Mouse (Mus musculus) megakaryocyte-erythroid progenitor cell, adult 5-6 weeks (primary cell): ENCODE results near the gene Sec63. TPM values are rescaled to one million over a fixed set of nuclear protein-coding genes. Genes with fewer than 3 reads are reported as not detected.
A peak's percentile ranks its signal among the peaks of the same experiment; 100 is the strongest.

ENCODE experiments used
- ATAC-seq: replicated peaks from 2 replicates; pipeline ENCODE4 v1.8.0; 2016; ENCODE audit warnings: mild to moderate bottlenecking, inconsistent platforms; ENCODE audit not compliant: severe bottlenecking, poor library complexity, low FRiP score, low TSS enrichment
- total RNA-seq, 2 experiments: library from RNA; stranded (forward) in 1 of 2; stranded (reverse) in 1 of 2; fragments of 200-1000, 215-1000 nt in 1 of 2; fragments of >200 nt in 1 of 2; fragmentation: Nextera tagmentation in 1 of 2; gene quantifications; 2 replicates each; pipeline ENCODE4 v1.2.3; 2014 to 2017

Sec63 gene
- total RNA-seq, 2 experiments from 2014 or later = 17.5 to 29.3 TPM

DNA sequence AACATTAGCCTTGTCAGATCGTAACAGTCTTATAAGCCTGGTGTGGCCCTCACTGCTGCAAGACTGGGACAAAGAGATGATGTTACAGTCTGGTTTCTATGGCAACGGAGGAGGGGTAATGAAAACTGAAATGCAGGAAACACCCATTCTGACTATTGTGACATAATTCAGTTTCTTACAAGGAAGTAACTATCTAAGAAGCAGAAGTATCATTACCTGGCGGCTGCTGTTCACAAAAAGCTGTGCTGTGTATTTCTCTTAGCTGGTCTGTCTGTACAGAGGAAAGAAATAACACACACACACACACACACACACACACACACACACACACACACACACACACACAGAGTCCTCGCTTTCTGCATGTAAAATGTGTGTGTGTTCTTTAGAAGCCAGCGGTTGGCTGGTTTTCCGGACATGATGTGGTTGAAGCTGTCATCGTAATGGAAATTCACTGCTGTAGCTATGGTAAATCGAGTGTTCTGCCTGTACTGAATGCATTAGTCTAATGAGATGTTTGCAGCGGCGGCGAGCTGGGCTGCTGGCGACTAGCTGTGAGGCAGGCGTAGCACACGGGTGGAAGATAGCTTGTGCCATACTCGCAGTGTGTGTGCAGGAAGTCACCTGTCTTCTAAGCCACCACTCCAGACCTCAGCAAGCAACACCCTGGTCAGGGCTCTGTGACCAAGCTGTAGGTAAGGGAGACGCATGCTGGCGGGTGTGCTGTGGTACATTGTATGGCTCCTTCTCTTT lies 99.0 kb downstream of the Sec63 start, which contains the start of gene Scml4:
Scml4 (plus strand) TSS at position 212 of the 753 bp plus-strand sequence.
- ATAC-seq = peak; percentile 50

DNA sequence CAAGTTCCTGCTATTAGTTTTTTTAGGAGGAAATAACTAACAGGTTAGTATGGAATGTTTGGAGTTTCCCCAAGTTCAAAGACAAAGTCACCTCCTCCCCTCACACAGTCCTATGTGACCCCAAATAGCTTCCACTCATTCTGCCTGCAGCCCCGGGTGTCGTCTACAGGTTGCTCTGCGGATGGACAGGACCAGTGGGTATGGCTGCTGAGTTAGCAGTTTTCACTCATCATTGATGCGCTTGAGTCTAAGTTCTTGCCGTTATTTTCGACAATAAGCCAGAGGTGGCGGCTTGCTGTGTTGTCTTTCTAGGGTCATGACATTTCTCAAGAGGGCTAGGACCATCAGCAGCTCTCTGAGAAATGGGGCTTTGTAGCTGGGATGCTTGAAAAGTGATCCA lies 100.2 kb downstream of the Sec63 start:
- no peak for ATAC-seq

DNA sequence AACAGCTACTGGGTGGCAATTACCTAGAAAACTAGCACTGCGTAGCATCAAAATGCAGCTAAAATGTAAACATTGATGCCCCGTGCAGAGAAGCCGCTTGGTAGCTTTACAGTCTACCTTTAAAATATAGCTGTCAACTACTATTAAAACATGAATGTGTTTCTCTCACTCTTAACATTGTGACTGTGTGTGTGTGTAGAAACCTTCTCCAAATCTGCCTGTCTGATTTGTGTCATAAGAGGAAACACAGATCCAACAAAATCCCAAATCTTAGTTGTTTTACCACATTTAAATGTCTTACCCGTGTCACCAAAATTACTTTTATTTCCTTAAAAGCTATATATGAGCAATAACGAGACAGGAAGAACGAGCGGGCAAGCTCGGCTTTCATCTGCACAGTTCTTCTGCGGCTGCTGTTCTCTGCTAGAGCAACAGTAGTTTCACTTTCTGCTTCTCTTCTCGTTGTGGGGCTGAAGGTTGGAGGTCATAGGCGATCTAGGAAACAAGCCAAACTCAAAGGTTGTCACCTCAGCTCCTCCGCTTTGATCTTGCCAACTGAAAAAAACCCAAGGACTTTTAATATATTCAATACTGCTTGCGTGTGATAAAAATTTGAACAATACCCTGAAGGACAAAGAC lies 100.9 kb downstream of the Sec63 start:
- 0 out of 2 replicates have a peak, but pooled peaks have one; percentile 40 for ATAC-seq

DNA sequence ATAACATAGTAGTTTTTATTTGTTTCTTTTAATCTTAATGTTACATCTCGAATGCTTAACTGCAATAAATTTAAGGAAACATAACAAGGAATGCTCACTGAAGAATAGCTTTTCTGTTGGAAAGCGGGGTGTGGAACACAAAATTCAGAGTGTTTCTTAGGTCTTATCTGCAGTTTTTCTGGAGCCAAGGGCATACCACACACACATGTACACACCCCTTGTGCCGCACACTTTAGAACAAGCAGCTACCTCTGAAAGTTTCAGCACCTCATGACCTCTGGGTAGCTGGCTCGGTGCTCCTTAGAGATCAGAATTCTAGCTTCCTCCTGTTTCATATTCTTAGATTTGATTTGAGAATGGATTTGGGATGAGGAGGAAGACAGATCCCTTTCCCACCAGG lies 101.5 kb downstream of the Sec63 start:
- ATAC-seq = no peak

DNA sequence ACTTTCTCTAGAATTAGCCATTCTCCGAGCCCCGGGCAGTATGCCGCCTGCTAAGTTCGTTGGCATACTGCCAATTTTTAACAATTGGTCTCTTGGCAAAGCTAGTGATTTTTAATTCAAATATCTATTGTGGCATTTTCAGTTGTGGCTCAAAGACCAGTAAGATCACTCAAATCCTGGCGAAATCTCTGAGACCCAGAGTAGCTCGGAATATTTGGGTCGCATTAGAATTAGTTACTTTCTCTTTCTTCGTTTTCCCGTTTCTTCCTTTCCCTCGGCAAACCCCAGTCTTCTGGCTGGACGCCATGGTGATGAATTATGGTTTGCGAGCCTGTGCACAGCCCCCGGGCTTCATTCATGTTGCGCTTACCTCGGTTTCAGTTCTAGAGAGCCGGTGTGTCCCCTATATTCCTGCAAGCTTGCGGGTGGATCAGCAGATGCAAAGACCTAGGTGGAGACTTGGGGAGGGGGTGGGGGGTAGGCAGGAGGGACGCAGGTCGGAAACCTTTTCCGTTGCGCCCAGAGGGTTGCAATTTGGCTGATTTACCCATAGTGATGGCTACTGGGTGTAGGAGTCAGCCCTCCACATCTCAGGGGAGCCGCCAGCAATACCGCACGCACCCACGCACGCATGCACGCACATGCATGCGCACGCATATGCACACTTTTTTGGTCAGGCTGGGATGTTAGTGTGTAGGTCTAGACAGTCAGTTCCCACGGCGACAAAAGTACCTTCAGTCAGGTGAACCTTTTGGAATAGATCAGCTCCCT lies 102.5 kb downstream of the Sec63 start:
- ATAC-seq = no peak

DNA sequence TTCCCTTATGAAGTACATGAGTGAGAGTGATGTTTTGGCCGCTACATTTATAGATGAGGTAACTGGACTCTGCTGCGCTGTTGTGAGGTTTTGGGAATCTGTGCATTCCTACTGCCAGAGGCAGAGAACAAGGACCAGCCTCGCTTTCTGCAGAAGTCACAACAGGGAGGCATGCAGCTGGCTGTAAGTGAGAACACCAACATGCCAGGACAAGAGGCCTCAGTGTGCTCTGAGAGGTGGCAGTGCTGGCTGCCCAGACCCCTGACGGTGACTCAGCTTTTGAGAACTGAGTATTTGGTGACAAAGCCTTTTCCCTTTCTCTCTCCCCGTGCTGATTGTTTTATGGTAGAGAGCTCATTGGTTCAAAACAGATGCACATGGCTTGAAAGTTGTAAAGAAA lies 103.4 kb downstream of the Sec63 start:
- ATAC-seq = no peak

DNA sequence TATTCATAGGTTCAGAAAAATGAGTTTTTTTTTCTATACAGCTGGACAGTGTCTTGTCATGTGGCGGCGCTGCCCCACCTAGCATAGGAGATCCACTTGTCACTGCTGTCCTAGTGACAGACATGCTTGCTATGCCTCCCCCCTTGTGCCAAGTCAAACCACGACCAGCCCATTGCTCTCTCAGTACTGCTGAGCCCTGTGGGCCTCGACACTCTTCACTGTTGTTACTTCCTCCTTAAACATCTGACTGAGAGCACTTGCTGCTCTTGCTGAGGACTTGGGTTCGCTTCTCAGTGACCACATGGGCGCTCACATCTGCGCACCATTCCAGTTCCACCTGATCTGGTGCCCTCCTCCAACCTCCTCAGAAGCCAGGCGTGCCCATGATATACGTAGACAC lies 107.1 kb downstream of the Sec63 start:
- ATAC-seq = no peak

DNA sequence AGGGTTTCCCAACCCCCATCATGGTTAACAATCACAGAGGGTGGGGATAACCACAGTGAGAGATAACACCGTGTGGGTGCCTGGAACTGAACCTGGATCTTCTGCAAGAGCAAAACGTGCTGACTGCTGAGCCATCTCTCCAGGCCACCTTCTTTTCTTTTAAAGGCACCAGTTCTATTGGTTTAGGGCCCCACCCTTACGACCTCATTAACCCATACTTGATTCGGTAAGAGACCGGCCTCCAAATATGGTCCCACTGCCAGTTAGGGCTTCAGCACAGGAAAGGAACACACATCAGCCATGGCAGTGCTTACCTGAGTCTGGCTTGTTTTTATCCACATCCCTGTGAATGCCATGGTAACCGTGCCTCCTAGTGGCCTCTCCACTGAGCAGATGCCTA lies 108.2 kb downstream of the Sec63 start:
- ATAC-seq = no peak

DNA sequence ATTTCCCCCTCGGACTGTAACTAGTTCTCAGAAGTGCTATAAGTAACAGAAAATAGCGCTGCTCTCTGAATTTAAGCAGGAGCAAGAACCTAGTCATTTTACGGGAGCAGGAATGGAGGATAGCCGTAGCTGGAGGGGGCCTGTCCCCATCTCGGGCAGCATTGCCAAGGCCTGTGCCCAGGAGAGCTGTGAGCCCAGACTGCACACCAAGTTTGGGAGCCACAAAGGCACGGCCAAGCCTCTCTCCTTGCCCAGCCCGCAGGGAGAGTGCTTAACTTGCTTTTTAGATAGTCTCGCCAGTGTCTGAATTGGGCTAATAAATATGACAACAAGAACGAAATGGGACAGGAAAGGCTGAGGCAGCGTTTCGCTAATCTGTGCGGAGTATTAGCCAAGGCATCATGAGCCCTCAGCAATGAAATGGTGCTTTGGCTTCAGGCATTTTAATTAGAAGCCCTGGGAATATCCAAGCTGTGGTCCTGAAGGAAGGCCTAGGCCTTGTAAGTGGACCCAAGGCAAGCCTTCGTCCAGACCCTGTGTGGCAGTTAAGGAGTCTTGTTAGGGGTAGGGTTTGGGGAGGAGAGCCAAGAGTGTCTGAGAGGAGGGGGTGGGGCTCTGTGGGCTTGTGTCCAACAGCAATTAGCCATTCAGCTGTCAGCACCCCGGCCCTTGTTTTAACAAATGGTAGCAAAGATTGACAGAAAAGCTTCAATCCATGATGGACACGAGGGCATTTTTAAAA lies 111.1 kb downstream of the Sec63 start:
- no peak for ATAC-seq

DNA sequence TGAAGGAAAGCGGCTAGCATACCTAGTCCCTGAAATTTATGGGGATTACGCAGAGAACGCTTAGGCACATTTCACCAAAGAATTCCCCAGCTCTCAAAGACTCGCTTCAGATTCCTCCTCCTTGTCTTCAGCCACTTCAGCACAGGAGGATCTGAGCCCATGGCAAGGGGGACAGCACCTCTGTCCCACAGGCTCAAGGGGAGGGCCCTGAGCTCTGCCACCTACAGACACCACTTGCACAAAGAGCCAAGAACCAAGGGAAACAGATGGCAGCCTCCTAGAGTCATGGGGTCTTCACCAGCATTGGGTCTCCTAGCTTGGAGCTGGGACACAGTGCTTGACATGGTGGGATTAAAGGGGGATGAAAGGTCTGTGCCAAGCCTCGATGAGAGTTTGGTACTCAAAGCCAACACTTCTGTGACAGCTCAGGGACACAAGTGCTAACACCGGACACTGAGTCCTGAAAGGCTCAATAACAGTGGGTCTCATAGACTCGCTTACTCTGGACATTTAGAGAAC lies 111.8 kb downstream of the Sec63 start:
- ATAC-seq = no peak

DNA sequence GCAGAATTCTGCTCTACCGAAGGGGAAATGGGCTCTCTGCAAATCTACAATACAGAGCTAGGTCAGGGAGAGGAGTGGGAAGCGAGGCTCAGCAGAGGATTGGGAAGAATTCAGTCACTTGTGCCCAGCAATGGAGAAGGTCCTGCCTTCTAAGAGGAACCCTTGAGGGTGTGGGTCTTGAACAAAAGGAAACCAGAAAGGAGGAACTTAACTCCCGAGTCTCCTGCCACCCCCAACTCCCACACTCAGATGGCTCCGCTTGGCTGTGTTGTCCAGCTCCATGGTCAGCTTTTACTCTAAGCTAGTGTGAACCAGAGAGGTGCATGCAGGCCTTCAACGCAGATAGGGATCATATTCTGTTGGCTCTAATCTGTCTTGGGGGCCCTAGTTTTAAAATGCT lies 114.9 kb downstream of the Sec63 start:
- no peak for ATAC-seq

DNA sequence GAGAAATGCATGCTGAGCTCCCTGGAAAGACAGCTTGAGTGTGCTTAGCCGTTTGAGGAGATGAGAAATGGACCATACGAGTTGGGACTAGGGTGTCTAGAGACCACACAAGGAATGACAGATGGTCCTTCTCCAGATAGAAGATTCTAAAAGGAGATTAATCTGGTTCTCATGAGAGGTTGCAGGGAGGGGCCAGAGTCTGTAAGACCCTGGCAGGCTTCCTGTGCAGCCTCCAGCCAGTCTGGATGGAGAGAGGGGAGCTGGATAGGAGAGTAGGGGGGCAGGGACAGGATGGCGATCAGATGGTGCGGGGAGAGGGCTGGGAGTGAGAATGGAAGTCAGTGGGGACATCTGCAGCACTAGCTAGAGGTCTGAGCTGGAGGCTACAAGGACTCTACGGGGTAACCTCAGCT lies 118.0 kb downstream of the Sec63 start:
- no peak for ATAC-seq

DNA sequence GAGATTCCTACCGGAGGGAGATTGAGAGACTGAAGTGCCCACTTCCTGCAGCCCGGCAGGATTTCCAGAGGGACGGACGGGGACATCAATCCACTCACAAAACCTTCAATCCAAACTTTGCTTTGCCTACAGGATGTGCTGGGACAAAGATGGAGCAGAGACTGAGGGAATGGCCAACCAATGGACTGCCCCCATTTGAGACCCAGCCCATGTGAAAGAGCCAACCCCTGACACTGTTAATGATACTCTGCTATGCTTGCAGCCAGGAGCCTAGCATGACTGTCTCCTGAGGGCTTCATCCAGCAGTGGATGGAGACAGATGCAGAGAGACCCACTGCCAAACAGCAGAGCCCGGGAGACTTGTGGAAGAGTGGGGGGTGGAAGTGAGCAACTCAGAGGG lies 118.4 kb downstream of the Sec63 start:
- ATAC-seq = no peak

Other genes with a start within 250 kb of the Sec63 start
- not detected in 2 replicates for gene Nr2e1, start 177.9 kb upstream of the Sec63 start, total RNA-seq (2014; fragmentation: Nextera tagmentation)
- not detected in 2 replicates for gene Nr2e1, start 177.9 kb upstream of the Sec63 start, total RNA-seq (2017)
- gene Ostm1, start 177.7 kb upstream of the Sec63 start, total RNA-seq (2014; fragmentation: Nextera tagmentation) = 20.9 and 44.1 TPM in 2 replicates
- 33.5 and 48.7 TPM in 2 replicates for gene Ostm1, start 177.7 kb upstream of the Sec63 start, total RNA-seq (2017)
- 1.5 and 7.1 TPM in 2 replicates for gene Scml4, start 98.9 kb downstream of the Sec63 start, total RNA-seq (2014; fragmentation: Nextera tagmentation)
- gene Scml4, start 98.9 kb downstream of the Sec63 start, total RNA-seq (2017) = 0.99 and 2.4 TPM in 2 replicates